Mouse (Mus musculus) adrenal gland (tissue): ENCODE results near the gene Dtx3l.
"Not testable (repeated sequence)": the region's sequence is repeated elsewhere in the genome, so short reads cannot be mapped to it uniquely, and the experiment has no call there.

ENCODE experiments used
- intact Hi-C: fragments of 180-260 bp; cut with DNase I; formaldehyde crosslinking; loops from one replicate; pipeline ENCODE4 v1.15.1; 2025

The Dtx3l gene

DNA sequence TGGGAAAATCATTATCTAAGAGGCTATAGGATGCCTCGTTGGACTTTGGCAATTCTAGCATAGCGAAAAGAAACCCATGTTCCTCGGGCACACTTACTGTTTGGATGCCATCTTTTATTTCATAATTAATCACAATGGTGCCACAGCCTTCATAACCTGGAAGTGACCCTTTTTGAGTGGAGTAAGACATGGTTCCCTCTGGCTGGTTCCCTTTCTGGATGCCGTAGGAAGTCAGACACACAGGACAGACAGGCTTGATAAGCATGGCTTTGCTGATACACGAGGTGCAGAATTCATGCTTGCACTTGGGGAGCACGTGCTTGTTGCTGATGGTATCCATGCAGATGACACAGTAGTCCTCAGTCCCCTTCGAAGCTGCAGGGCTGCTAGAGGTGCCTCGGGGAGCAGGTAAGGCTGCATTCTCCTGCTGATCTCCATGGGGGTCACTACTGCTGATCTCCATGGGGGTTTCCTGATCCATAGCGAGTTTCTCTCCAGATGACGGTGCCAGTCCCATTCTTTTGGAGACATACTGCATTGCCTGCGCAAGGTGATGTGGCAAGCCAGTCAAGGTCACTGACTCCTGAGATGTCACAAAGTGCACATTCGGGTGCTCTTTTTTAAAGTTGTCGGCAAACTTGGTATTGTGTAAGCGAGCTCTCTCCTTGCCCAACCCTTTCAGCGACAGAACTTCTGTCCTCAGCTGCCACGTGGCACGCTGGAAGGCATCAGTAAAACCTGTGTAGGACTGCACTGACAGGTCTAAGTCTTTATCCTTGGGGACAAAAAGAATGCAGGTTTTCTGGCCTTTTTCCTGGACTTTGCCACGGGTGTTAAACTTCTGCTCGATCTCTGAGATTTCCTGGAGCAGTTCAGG lies 6.5 kb downstream of the Dtx3l start:
- intact Hi-C loops = no loop called here

DNA sequence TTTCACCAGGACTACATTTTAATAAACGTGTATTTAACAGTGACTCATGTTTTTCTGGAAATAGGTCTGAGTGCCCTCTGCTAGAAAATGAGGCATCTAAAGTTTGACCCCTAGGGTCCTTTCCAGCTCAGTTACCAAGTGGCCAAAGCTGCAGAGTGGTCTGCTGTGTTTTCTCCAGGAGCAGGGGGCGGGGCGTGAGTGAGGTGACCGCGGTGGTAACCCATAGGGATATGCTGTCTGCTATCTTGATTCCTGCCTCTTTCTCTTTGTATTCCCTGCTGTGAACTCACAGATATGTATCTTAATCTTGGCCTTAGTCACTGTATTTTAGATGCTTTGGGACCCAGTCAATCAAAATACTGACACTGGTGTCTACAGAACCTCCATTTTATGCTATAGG lies 14.6 kb downstream of the Dtx3l start:
- intact Hi-C loops = no loop called here

DNA sequence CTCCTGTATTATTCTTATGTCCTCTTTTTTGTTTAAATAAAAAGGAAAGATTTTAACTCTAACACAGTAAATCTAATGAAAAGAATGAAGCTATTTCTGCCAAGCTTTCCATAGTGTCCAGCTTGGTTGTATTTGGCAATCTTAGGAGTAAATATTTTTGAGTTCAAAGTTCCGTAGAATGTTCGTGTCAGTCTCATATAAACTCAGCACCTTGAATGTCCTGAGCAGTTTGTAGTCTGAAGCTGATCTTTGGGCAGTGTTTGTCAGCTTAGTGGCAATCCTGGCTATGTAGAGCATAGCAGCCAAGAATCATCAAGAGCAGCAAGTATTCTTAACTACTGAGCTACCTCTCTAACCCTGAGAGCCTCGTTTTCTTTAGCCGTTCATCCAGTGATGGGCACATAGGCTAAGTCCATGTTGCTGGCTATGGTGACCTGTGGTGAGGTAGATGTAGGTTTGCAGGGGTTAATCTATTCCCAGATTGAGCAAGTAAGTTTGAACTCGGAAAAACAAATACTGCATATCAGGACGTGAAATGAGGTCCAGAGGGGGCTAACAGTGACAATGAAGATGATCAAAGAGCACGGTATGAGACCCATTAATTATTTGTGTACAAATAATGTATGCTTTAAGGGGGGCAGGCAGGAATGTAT lies 15.3 kb downstream of the Dtx3l start:
- intact Hi-C loops = no loop called here

DNA sequence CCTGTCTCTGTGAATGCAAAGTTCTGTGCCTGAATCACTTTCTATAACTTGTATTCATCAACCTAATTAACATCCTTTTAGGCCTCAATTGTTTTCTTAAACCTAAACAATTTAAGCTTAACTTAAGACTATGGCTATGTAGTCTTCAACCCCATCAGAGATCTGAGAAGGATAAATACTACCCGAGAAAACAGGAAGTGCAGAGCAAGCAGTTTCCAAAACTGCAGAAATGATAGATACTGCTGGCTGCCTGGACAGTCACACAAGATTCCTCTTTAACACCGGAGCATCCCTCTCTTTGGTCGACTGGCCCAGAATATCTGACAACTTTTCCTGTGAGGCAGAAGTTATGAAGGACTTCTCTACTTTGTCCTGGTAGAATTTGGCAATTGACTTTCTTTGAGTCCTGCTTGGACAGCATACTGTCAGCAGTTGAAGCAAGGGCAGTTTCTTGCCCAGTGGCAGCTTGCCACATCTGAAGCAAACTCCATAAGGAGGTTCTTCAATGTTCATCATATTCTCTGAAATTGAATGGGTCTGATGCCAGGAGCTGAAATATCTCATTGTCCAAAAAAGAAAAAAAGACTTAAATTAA lies 16.6 kb downstream of the Dtx3l start:
- intact Hi-C loops = no loop called here

DNA sequence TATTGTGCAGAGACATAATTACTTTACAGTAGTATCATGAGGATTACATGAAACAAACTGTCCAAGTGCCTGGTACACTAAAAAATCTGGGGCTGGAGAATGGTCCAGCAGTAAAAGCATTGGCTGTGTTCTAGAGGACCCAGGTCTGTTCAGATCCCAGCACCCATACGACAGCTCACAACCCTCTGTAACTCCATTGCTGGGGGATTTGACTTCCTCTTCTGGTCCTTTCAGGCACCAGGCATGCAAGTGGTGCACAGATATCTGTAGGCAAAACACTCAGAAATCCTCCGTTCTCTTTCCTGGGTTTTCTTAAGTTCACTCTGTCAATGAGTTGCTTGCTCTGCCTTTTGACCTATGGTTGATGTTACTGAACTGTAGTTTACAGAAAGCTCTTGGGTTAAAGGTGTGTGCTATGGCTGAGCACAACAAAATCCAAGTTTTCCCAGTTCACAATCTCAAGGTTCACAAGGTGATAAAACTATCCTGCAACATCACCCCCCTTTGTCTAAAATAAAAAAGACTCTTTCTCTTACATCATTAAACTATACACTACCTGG lies 17.2 kb downstream of the Dtx3l start:
- intact Hi-C loops = no loop called here

DNA sequence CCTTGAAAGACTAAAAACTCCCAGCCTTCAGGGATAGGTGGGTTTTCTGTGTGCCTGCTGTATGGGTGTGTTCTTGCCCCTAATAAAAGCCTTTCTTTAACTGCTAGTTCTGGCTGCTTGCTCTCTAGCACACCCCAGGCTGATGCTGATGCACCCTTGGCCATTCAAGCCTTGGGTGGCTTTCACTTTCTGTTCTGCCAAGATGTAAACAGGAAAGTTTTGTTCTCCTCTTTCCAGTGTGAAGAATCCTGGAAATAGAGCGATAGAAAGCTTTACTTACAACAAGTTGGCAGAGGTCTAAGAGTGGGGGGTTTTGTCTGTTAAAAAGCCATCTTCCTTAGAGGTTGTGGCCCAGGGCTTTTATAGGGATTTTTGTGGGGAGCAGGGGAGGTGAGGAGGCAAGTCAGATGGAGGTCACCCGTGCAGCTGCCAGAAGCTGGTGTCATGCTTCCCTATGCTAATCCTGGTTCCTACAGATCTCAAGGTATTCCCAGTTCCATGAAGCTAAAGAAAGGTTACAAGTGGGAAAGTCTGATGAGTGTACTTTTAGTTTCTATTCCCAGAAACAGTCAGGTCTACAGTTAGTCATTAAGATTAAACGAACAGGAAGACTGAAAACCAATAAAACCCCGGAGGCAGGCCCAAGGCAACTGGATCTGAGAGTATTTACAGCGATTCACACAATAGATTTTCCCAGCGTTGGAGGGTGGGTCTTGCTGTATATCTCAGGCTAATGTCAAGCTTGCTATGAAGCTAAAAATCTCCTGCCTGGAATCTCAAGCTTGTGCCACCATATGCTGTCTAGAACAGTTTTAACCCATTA lies 20.0 kb downstream of the Dtx3l start:
- intact Hi-C loops = no loop called here

DNA sequence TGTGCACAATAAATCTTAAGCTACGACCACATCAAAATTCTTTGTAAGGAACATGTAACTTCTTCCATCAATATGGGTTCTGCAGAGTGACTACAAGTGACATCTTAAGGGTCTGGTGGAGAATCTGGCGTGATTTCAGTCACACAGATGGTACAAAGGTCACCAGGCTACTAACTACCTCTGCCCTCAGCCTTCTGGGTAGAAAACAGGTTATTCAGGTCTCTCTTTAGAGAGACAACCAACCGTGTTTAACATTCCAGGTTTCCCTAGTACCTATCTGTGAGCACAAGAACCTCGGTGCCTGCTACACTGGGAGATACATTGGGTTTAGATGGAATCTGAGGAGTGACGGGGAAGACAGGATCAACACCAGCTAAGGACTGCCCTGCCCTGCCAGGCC lies 24.6 kb downstream of the Dtx3l start:
- intact Hi-C loops = loop anchor here (5.0 kb wide), 1 partner anchor 42 kb away; the partner anchor contains the start of gene Parp14

DNA sequence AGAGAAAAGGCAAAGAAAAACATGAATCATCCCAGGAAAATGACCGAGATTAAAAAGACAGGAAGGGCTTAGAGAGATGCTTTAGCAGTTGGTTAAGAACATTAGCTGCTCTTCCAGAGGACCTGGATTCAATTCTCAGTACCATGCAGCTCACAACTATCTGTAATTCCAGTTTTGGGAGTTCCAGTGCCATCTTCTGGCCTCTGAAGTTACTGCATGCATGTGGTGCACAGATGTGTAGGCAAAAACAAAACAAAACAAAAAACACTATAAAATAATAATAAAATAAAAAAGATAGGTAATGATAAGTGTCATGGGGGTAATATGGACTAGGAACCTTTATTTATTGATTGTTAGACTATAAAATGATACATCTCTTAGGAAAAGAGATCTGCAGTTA lies 25.4 kb downstream of the Dtx3l start:
- intact Hi-C loops = loop anchor here (5.0 kb wide), 1 partner anchor 41 kb away; the partner anchor contains the start of gene Parp14

DNA sequence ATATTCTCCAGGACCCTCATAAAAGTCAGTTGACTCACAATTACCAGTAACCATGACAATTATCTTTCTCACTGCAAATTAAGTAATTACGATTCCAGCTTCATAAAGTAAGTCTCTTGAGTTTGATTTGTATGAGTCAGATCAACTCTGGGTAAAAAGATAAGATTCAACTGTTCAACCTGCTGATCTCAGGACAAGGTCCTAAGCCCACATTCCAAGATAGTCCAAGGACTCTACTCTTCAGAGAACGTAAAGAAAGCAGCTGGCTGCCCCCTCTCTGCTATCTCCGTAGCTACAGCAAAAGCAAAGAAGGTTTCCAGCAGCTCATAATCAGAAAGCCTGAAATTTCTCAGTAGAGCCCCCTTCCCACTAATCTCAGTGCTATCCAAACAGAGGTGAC lies 27.5 kb downstream of the Dtx3l start:
- intact Hi-C loops = loop anchor here (5.0 kb wide), 1 partner anchor 39 kb away; the partner anchor contains the start of gene Parp14

DNA sequence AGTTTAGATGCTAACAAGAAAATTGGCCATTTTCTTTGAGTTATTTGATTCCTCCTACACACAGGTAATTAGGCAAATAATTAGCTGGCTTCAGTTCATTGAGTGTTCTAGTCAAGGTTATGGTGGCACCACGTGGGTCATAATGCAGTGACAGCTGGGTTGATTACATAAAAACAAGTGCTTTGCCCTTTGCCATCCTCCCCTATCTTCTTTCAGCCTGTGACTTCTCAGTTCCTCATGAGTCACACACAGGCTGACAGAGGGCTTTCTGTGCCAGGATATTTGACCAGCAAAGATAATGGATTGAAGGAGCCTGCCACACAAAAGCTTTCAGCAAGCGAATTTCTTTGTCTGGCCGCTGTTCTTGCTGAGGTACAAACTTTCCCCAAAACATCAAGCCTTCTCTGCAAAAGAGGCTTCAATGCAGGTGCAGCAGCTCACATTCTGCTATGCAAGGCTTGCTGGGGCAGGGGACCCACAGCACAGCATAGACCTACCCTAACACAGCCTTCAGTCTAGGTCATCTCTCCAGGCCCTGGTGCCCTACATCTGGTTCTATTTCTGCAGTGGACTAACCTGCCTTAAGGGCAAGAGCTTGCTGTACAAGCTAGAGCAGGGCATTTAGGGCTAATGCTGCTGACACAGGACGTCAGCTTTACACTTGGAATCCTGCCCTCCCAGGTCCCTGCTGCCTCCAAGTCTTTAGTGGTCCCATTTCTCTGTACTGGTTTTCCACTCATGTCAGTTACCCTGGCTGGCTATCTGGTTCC lies 31.3 kb downstream of the Dtx3l start:
- intact Hi-C loops = no loop called here

DNA sequence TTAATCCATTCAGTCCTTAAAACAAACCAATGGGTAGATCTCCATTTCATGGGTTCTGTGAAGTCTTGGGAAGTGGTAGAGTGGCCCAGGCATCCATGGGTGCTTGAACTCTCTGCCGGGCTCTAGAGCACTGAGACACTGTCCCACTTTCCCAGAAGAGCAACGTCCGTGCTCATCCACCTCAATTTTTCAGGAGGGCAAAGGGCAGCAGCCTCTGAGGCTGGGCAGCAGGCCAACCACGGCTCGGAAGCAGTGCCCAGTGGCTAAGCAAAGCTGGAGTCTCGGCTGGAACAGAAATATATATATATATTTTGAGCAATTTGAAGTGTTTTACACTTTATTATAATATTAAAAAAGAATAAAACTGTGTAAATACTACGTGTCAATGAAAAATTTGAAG lies 32.1 kb downstream of the Dtx3l start:
- intact Hi-C loops = no loop called here

DNA sequence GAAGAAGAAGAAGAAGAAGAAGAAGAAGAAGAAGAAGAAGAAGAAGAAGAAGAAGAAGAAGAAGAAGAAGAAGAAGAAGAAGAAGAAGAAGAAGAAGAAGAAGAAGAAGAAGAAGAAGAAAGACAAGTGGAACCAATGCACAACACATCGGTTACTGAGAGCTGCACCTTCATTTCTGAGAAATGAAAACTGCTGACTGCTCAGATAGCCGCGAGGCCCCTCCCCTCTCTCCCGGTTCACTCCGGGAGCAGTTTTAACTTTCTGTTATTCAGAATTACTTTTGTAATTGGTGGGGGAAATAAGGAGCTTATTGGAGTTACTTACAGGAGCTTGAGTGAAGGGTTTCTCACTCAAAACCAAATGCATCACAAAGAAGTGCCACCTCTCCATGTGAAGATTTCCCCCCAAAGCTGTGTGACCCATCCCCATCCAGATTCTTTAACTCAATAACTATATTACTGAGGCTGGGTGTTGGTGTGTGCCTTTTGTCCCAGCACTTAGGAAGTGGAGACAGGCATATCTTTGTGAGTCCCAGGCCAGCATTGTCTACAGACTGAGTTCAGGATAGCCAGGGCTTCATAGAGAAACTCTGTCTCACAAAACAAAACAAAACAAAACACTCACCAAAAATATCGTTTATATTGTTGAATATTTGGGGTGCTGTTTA lies 33.0 kb downstream of the Dtx3l start:
- intact Hi-C loops = no loop called here

DNA sequence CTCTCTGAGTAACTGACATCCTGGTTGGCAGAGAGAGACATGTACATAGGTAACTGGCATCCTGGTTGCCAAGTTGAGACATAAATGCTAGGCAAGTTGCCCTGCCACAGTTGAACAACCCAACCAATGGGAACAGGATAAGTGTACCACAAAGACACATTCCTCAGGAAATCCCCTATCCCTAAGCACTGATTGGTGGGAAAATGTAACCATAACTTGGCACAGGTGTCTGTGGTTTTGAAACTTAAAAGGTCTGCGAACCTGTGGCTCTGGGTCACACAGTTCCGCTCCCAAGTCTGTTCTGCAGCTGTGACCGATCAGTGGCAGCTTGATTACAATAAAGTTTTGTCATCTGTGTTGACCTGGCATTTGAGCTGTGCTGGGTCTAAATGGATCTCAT lies 33.6 kb downstream of the Dtx3l start:
- intact Hi-C loops = no loop called here

DNA sequence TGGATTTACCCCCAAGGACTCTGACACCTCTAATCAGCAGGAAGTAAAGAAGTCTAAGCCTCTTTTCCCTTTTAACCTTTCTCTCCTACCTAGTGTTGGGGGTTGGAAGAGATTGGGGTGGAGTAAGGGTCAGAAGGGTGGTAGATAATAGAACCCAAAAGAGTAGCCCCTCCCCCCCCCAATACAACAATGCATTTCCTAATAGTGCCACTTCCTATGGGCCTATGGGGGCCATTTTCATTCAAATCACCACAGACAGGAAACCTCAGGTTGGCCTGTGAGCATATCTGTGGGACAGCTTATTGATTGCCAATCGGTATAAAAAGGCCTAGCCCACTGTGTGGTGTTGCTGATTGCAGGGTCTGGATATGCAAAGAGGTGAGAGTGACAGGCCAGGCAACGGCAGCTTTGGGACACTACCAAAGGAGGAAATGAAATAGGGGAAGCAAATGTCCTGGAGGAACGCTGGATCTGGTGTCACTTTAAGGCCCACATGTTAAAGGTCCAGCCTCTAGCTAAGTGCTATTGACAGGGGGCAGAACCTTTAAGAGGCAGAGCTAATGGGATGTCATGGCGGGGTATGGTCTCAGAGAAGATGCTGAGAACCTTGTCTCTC lies 34.7 kb downstream of the Dtx3l start:
- intact Hi-C loops = no loop called here

DNA sequence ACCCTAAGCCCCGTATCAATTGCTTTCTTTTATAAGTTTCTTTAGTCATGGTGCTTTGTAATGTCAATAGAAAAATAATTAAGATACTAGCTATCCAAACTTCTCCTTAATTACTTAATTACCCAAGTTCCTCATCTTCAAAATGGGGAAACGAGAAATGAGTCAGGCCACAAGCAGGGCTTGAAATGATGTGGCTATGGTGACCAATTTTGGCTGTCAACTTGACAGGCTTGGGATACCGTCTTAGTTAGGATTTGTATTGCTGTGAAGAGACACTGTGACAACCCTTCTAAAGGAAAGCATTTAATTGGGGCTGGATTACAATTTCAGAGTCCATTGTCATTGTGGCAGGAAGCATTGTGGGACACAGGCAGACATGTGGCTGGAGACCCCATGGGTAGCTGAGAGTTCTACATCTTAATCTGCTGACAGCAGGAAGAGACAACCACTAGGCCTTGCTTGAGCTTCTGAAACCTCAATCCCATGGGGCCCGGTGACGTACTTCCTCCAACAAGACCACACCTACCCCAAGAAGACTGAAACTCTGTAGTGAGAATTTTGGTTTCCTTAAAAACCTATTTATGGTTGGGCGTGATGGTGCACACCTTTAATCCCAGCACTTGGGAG lies 35.8 kb downstream of the Dtx3l start:
- intact Hi-C loops = no loop called here

DNA sequence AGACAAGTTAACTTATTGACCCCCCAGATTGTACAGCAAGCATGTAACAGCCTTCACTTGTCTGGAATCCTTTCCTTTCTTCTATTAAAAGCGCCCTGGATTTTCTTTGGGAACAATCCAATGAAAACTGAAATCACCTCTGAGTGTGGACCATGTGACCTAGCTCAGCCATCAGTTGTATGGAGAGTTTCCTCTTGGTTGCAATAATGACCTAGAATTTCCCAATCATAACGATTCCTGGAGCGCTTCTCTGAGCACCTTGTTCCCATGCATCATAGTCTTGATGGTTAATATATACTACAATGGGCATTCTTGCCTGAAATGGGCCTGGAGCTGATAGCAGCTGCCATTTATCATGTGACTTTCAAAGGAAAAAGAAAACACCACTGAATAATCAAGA lies 38.4 kb downstream of the Dtx3l start:
- intact Hi-C loops = no loop called here

DNA sequence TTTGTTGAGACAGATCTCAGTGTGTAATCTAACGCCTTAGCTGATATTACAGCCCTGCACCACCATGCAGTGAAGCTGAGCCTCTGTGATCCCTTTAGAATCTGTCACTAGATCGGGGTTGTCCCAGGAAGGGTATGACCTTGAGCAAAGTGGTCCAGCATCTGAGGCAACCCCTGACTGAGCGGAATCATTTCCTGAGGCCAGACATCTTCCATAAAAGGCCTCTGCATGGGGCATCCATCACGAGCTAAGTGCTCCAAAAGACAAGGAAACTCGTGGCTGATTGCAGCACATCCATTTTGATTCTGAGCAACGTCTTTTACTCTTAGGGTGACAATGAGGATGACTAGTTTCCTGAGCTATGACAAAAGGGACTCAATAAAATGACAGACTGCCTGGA lies 44.0 kb downstream of the Dtx3l start:
- intact Hi-C loops = no loop called here

DNA sequence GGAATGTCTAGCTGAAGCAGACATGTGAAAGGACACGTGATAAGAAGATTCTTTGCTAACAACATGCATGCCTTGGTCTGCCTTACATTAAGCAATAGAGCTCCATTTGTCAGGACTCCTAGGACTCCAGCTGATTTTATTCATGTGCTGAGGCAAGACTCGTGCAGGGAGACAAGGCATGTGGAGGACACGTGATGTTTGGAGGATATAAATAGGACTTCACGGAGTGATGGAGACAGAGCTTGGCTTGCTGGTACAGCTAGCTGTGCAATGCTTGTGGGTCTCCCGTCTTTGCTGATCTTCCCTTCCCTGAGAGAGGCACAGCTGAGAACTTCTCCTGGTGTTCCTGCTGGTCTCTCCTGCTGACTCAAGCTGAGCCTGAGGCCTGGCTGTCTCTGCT lies 47.3 kb downstream of the Dtx3l start:
- intact Hi-C loops = not testable (repeated sequence)

DNA sequence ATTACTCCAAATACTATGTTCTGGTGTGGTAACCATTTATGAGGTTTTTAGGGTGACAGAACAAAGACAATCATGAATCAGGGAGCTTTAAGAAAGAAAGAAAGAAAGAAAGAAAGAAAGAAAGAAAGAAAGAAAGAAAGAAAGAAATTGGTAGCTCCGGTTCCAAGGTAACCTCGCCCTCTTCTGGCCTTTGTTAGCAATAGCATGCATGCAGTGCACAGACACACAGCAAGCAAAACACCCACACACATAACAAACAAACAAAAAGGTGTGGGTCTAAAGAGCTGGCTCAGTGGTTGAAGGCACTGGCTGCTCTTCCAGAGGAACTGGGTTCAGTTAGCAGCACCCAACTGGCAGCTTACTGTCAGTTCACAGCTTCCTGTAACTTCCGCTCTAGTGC lies 48.3 kb downstream of the Dtx3l start:
- intact Hi-C loops = no loop called here
